Mouse (Mus musculus) testis, adult 2 months (tissue): ENCODE measurements at regions not wholly inside any gene's neighbourhood (a gene's known extent, or its start where the extent isn't known, plus 50 kb on each side); places are given as distances from the start of the nearest gene placed in this dataset.

Source experiments
- CTCF ChIP-seq: fragments of 200-500 bp; IDR thresholded peaks from 2 replicates; pipeline ENCODE4 v1.5.1; 2012; ENCODE audit warnings: low read depth, mild to moderate bottlenecking, inconsistent platforms, low read length, moderate library complexity; ENCODE audit not compliant: control insufficient read depth, insufficient read depth, insufficient replicate concordance
- POLR2A ChIP-seq: fragments of 200-500 bp; IDR thresholded peaks from 2 replicates; pipeline ENCODE4 v1.6.1; 2012; ENCODE audit warnings: low read depth, mild to moderate bottlenecking, inconsistent platforms, low read length, moderate library complexity; ENCODE audit not compliant: control insufficient read depth

GRCm38 (mm10) chr14:17158324-17158723, 339.4 kb upstream of the Rarb start:
- TF ChIP-seq CTCF (no peak), POLR2A (no peak)
